Mouse (Mus musculus) inflammation-experienced regulatory T-cells, adult 6 months (primary cell): ENCODE measurements at regions not wholly inside any gene's neighbourhood (a gene's known extent, or its start where the extent isn't known, plus 50 kb on each side); places are given as distances from the start of the nearest gene placed in this dataset.
A peak's percentile ranks its signal among the peaks of the same experiment; 100 is the strongest.

Experiments used
- ATAC-seq: one replicate; pipeline ENCODE4 v1.8.0; 2017

GRCm38 (mm10) chr2:8628007-8628406, 1118.6 kb upstream of the Celf2 start:
- ATAC-seq, result no peak

GRCm38 (mm10) chr2:8628485-8629208, 1119.3 kb upstream of the Celf2 start:
- no peak for ATAC-seq

- no peak for ATAC-seq
These were observed 1128.7 kb upstream of the Celf2 start for GRCm38 (mm10) chr2:8638082-8638481.

GRCm38 (mm10) chr2:8639282-8639681, 1129.9 kb upstream of the Celf2 start:
- ATAC-seq, result no peak

- ATAC-seq, result no peak
These were observed 1136.1 kb upstream of the Celf2 start for GRCm38 (mm10) chr2:8645463-8645862.

- no peak for ATAC-seq
These were observed 1151.2 kb upstream of the Celf2 start for GRCm38 (mm10) chr2:8660544-8660943.

- ATAC-seq, result peak; percentile 78
These were observed 1164.5 kb upstream of the Celf2 start for GRCm38 (mm10) chr2:8673751-8674378.

- no peak for ATAC-seq
These were observed 1166.2 kb upstream of the Celf2 start for GRCm38 (mm10) chr2:8675537-8675936.

GRCm38 (mm10) chr2:8676546-8676945, 1167.2 kb upstream of the Celf2 start:
- no peak for ATAC-seq

- no peak for ATAC-seq
These were observed 1181.7 kb upstream of the Celf2 start for GRCm38 (mm10) chr2:8690846-8691643.

GRCm38 (mm10) chr2:8729306-8729705, 1151.7 kb upstream of the 4930412O13Rik start:
- no peak for ATAC-seq

- peak; percentile 91 for ATAC-seq
These were observed 1126.9 kb upstream of the 4930412O13Rik start for GRCm38 (mm10) chr2:8754142-8754541.

GRCm38 (mm10) chr2:8756546-8756945, 1124.5 kb upstream of the 4930412O13Rik start:
- ATAC-seq, result no peak

- ATAC-seq, result no peak
These were observed 1110.4 kb upstream of the 4930412O13Rik start for GRCm38 (mm10) chr2:8770636-8771035.

GRCm38 (mm10) chr2:8781152-8781935, 1099.7 kb upstream of the 4930412O13Rik start:
- ATAC-seq, result no peak

- no peak for ATAC-seq
These were observed 1098.8 kb upstream of the 4930412O13Rik start for GRCm38 (mm10) chr2:8782225-8782624.

- no peak for ATAC-seq
These were observed 1079.0 kb upstream of the 4930412O13Rik start for GRCm38 (mm10) chr2:8802061-8802460.

- no peak for ATAC-seq
These were observed 1071.4 kb upstream of the 4930412O13Rik start for GRCm38 (mm10) chr2:8809609-8810008.

- ATAC-seq, result no peak
These were observed 1062.9 kb upstream of the 4930412O13Rik start for GRCm38 (mm10) chr2:8818127-8818526.

- ATAC-seq, result no peak
These were observed 1055.6 kb upstream of the 4930412O13Rik start for GRCm38 (mm10) chr2:8825406-8825805.
